Mouse (Mus musculus) left cerebral cortex, adult 8-10 months (tissue): ENCODE results near the gene Atxn7l3. TPM values are rescaled to one million over a fixed set of nuclear protein-coding genes. Genes with fewer than 3 reads are reported as not detected.

Experiments used
- DNase-seq, 2 experiments: peaks; one replicate each; pipeline ENCODE4 v3.0.0; 2022; ENCODE audit warnings: low spot score in 2 of 2
- total RNA-seq, 4 experiments: library from RNA; stranded (reverse); gene quantifications; 2 replicates each; pipeline ENCODE4 v1.2.4; 2022

The Atxn7l3 gene
- total RNA-seq, 4 experiments from 2014 or later, result 202 to 218 (median 208) TPM

DNA sequence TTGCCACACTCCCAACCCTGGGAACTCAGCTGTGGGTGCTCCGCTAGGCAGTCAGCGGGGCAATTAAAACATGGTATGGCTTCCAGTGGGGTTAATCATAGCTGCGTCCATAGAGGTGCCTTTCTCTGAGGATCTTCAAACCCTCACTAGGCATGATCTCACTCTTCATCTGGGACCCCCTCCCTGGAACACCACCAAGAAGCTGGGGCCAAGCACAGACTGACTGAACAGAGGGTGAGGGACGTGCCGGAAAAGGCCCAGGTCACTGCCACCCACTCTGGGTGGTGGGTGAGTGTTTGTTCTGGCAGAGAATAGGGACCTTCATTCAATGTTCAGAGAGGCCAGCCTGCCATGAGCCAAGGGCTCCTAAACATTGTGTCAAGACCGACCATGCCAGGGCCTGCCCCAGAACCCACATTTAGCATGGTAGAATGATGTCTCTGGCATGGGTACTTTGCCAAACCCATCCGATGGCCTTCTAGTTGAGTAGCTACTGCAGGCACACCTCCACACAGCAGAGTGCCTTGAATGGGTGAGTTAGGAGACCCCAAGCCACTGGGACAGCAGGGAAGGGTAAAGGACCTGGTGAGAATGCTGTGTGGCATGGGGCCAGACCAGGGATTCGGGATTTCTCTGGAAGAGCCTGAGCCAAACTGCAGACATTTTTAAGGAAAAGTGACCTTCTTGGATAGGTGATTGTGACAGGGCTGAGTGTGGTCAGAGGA lies 29.6 kb downstream of the Atxn7l3 start:
- DNase-seq, result no peak

DNA sequence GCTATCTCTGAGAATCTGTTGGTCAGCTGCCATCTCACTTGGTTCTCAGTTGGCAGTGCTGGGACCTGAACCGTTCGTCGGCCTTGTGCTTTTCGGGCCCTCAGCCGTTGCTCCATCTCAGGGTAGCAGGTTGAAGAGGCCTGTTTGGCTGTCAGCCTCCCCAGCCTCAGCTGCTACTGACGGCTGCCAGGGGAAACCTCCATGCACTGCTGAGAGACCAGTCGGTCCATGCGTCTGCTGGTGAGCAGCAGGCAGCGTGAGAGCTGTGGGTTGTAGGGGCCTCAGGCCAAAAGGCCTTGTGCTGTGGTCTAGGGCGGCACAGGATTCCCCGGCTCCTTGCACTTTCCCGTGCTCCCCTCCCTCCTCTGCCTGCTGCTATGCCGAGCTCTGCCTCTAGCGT lies 30.6 kb downstream of the Atxn7l3 start:
- no peak for DNase-seq

DNA sequence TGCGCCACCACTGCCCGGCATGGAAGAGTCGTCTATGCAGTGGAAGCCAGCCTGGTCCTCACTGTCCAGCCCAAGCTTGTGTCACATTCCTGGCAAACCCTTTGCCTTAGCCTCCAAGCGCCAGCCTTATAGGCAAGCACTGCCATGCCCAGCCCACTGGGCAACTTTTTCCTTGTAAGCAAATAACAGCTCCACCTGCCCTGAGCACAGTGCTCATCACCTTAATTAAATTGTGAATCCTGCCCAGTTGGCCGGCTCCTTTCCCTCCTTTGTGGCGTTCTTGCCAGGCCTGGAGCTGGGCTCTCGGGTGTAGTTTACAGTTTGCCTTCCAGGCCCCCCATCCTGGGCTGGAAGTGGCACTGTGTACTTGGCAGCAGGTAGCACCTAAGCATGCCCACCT lies 33.2 kb downstream of the Atxn7l3 start:
- no peak for DNase-seq

DNA sequence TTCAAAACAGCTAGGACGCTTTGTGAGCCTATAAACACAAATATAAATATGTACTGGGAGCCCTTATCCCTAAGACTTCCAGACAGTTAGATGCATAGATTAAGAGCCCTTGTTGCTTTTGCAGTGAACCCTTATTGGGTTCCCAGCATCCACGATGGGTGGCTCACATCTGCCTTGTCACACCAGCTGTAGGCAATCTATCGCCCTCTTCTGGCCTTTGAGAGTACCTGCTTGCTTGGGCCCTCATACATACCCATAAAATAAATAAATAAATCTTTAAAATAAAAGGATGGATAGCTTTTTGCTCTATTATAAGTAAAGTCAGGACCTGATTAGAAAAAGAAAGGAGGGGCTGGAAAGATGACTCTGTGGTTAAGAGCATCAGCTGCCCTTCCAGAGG lies 37.9 kb downstream of the Atxn7l3 start:
- no peak for DNase-seq

DNA sequence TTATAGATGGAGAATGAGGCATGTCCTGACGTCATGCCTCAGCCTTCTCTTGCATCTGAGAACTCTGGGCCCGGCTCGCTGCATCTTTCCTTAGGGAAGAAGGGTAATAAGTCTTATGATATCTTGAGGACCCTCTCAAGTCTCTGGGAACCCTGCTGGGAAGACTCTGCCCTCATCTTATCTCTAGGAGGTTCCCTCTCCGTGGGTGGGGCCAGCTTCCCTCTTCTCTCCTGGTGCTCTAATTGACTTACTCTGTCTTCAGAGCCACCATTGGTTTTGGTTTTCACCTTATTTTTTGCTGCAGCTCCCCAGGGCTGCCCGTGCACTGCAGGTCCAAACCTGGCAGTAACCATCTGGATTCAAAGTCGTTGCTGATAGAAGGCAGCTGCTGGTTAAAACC lies 38.3 kb downstream of the Atxn7l3 start:
- DNase-seq, result no peak

DNA sequence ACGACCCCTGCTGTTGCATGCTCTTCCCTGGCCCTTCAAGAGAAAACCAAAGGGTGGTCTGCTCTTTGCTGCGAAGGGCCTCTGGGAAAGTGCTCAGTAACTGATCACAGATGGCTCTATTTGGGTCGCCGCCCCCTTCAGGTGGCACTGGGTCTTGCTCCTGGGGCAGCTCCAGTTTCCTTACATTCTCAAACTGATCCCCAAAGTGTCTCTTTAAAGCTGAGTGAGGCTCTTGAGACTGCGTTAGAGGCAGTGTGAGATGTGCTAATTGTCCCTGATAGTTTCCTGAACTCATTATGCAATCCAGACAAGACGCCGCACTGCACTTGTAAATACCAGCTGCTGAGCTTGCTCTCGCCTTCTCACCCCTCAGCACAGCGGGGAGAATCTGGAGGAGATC lies 38.9 kb downstream of the Atxn7l3 start:
- DNase-seq, result no peak

DNA sequence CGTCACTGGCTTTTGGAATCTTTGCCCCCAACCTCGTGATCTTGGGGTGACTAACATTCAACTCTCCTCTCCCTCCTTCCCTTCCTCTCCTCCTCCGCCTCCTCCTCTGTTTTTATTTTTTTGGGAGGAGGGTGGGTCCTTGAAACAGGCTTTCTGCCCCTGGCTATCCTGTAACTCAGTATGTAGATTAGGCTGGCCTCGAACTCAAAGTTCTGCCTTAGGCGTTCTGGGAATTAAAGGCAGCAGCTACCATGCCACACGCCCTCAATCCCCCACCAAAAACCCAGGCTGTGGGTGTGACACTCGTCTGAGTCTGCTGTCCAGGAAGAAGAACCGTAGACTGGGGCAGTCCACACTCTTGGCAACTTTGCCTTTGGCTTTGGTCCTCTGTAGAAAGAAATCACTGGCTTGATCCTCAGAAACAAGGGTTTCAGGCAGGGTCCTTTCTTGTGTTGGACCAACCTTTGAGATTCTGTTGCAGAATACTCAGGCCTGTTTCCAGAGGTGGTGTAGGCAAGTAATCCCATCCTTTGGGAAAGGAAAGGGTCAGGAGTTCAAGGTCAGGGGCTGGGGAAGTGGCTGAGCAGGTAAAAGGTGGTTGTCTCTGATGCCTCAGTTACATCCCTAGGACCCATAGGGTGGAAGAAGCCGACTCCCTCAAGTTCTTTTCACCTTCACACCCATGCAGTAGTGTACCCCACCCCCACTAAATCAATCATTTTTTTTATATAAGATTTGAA lies 46.9 kb downstream of the Atxn7l3 start:
- DNase-seq, result no peak

DNA sequence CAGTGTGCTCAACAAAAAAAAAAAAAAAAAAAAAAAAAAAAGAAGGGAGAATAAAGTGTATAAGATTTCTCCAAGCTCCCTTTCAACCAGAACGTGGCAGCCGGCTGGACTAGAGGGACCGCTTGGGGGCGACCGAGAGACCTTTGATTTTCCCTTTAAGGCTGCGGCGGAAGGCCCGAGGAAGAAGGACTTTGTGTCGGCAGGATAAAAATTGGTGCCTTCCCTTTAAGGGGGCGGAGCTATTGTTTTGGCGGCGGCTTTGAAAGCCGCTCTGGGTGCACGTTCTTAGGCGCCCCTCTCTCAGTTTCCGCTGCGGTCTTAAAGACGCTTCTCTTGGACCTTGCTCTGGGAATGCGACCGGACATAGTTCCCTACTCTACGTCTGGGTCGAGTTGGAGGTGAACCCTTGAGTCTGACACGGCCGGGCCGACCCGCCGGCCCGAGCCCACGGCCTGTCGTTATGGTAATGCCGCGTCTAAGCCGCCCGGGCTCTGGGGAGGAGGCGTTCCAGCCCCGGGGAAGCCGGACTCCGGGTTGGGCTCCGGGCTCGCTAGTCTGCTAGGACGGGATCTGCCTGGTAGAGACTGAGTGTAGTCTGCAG lies 47.7 kb downstream of the Atxn7l3 start, which contains the start of gene BC030867:
Gene BC030867 (plus strand): TSS at position 253 of the 601 bp plus-strand sequence.
- peak; percentile 70 to 93 for DNase-seq

DNA sequence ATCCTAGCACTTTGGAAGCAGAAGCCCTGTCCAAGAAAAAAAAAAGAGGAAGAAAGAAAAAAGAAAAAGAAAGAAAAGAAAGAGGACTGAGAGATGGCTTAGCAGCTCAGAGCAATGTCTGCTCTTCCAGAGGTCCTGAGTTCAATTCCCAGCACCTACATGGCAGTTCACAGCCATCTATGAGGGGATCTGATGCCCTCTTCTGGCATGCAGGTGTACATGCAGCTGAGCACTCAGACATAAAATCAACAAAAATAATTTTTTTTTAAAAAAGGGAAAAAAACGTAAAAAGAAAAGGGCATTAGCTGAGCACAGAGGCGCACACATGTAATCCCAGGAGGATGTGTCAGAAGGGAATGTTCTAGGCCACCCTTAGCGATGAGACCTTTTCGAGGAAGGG lies 49.6 kb downstream of the Atxn7l3 start:
- DNase-seq, result no peak

DNA sequence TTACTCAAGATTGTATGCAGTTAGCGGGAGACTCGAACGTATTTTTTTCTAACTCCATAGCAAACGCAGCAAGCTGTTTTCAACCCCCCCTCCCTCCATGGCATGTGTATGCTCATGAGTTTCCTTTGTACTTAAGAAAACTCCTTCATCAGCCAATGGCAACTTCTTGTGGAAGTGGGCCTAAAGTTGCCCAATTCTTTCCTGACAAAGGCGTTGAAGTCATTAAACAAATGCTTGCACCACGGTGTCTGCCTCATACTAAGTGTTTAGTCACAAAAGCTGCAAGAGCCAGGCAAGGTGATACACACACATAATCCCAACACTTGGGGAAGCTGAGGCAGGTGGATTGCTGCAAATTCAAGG lies 50.2 kb downstream of the Atxn7l3 start:
- no peak for DNase-seq

DNA sequence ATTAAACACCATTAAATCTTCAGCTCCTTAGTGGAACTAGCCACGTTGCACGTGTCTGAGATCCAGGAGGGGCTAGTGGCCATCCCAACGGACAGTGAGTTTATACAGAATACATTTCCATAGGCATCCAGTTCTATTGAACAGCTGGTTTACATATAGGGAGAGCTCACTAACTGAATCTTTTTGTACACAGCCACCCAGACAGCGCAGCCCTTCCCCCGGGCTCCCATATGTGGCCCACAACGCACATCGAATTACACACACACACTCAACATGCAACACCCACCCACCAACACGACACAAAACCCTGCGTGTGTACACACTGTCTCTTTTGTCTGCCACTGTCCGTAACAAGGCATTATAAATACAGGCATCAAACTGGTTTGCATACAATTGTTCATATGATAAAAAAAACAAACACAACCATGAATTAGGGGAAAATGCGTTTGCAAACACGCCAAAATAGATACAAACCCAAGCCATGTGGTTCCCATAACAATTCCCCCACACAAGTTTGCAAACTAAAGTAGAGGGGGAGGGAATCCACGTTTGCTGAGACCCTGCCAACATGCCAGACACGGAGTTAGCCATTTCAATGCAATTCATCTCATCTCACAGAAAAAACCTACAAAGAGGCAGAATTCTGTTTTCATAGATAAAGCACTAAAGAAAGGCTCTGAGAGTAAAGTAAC lies 50.7 kb downstream of the Atxn7l3 start:
- DNase-seq, result no peak

DNA sequence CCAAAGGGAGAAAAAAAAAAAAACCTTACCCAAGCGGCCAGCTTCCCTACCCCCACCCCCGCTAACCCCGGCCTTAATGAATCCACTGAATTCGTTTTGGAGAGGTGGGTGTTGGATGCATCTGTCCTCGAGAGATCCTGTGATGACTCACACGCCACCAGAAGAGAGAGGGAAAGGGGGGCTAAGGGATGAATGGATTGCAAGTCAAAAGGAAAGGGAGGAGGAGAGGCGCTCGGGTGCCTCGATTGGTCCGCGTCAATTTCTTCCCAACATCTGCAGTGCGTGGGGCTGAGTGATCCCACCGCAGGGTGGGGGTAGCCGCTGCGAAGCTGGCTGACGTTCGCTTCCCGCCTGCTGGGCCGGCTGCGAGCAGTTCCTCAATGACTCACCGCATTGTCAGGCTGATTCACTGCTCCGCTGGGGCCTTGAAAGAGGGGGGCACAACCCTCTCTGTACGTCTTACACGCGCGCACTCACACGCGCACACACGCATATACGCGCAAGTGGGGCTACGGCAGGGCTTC lies 51.4 kb downstream of the Atxn7l3 start:
- DNase-seq, result peak; percentile 63 to 91

DNA sequence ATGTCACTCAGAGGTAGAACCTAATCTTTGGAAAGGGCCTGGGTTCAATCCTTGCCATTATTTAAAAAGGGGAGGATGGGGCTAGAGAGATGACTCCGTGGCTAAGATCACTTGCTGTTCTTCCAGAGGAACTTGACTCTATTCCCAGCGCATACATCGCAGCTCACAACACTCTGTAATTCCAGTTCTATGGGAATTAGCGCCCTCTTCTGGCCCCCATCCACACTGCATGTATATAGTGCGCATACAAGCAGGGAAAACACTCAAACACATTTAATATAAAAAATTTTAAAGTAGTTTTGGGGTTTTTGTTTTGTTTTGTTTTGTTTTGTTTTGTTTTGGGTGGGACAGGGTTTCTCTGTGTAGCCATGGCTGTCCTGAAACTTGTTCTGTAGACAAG lies 54.6 kb downstream of the Atxn7l3 start:
- no peak for DNase-seq

DNA sequence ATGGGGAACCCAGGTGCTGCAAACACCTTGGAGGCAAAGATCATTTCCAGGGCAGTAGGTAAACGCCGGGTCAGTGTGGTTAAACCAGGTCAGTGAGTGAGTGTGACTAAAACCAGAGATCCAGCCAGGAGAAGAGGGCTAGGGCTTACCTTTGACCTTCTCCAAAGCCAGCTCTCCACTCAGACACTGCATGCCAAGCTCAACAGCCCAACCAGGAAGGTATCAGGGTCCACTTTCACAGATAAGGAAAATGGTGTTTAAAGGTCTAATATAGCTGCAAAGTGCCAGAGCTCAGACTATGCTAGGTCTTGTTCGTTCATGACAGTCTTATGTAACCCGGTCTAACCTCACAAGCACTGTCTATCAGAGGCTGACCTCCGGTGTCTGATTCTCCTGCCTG lies 55.2 kb downstream of the Atxn7l3 start:
- no peak for DNase-seq

DNA sequence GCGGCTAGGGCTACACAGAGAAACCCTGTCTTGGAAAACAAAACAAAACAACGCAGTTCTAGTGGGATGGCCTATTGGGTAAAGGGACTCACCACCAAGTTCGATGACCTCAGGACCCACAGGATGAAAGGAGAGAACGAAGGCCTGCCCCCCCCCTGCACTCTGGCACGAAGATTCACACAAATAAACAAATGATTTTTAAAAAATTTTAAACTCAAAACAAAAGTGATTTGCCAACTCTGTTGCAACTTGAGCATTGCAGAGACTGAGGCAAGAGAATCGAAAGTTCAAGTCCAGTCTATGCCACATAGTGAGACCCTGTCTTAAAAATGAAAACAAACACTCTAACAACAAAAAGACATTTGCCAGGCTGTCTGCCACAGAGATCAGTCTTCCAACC lies 55.8 kb downstream of the Atxn7l3 start:
- no peak for DNase-seq

Other genes with a start within 250 kb of the Atxn7l3 start
- 100 to 1,000 TPM; 126 to 142 (median 135) TPM for gene Mpp2, start 208.1 kb downstream of the Atxn7l3 start, total RNA-seq
- gene Ppy, start 195.3 kb downstream of the Atxn7l3 start, total RNA-seq, result not detected
- gene Pyy, start 188.8 kb downstream of the Atxn7l3 start, total RNA-seq, result not detected
- gene Nags, start 151.1 kb downstream of the Atxn7l3 start, total RNA-seq, result under 1 TPM in 1 of 4 experiments, not detected in 3; 0.18 TPM
- gene Tmem101, start 140.2 kb downstream of the Atxn7l3 start, total RNA-seq, result 10 to 100 TPM; 19.4 to 27.6 (median 20.2) TPM
- gene Lsm12, start 111.3 kb downstream of the Atxn7l3 start, total RNA-seq, result 10 to 100 TPM; 52.8 to 55.3 (median 53.9) TPM
- gene G6pc3, start 107.0 kb downstream of the Atxn7l3 start, total RNA-seq, result 10 to 100 TPM; 65.4 to 78.4 (median 75.2) TPM
- 100 to 1,000 TPM; 245 to 275 (median 254) TPM for gene Hdac5, start 66.5 kb downstream of the Atxn7l3 start, total RNA-seq
- 1 to 10 TPM in 3 of 4 experiments, under 1 TPM in 1; 0.76 to 1.6 (median 1.4) TPM for gene BC030867, start 47.7 kb downstream of the Atxn7l3 start, total RNA-seq
- 1 to 10 TPM; 2.8 to 3.7 (median 3.3) TPM for gene Asb16, start 27.9 kb downstream of the Atxn7l3 start, total RNA-seq
- gene Tmub2, start 11.7 kb downstream of the Atxn7l3 start, total RNA-seq, result 10 to 100 TPM; 62.1 to 70.6 (median 65.6) TPM
- 100 to 1,000 TPM; 102 to 118 (median 113) TPM for gene Ubtf, start 23.1 kb upstream of the Atxn7l3 start, total RNA-seq
- gene Slc4a1, start 69.6 kb upstream of the Atxn7l3 start, total RNA-seq, result under 1 TPM in 3 of 4 experiments, not detected in 1; 0.08 to 0.41 (median 0.24) TPM
- gene Rundc3a, start 96.8 kb upstream of the Atxn7l3 start, total RNA-seq, result 100 to 1,000 TPM; 433 to 468 (median 439) TPM
- 10 to 100 TPM; 64.1 to 75.4 (median 68.9) TPM for gene Slc25a39, start 111.3 kb upstream of the Atxn7l3 start, total RNA-seq
- gene Grn, start 133.7 kb upstream of the Atxn7l3 start, total RNA-seq, result 100 to 1,000 TPM in 2 of 4 experiments, 10 to 100 TPM in 2; 51.6 to 142 (median 80.2) TPM
- gene Fam171a2, start 151.1 kb upstream of the Atxn7l3 start, total RNA-seq, result 100 to 1,000 TPM in 2 of 4 experiments, 10 to 100 TPM in 2; 88.3 to 104 (median 96.8) TPM
- 1 to 10 TPM; 2.2 to 7.8 (median 3.2) TPM for gene Itga2b, start 173.5 kb upstream of the Atxn7l3 start, total RNA-seq